Mouse (Mus musculus) hindbrain, embryonic 14.5 days (tissue): ENCODE data around the gene Farsa. TPM values are rescaled to one million over a fixed set of nuclear protein-coding genes. Genes with fewer than 3 reads are reported as not detected.

Source experiments
- ATAC-seq: fragments of 200-750 bp; cut with Nextera tagmentation; 2 replicates; pipeline ENCODE4 v1.8.0; 2017; ENCODE audit warnings: moderate number of reproducible peaks, mild to moderate bottlenecking, moderate TSS enrichment, moderate library complexity; ENCODE audit not compliant: low FRiP score
- DNase-seq: peaks from one replicate; pipeline ENCODE4 v3.0.0-alpha.2; 2015; ENCODE audit warnings: low spot score
- H3K27ac ChIP-seq: fragments of 300-500 bp; sonication (generic); 2 replicates; pipeline ENCODE4 v1.5.1; 2014; ENCODE audit warnings: mild to moderate bottlenecking, moderate library complexity
- H3K27me3 ChIP-seq: fragments of 300-500 bp; sonication (generic); 2 replicates; pipeline ENCODE4 v1.6.1; 2014; ENCODE audit warnings: mild to moderate bottlenecking, low read length, mixed read lengths; ENCODE audit not compliant: control insufficient read depth, insufficient read depth
- H3K36me3 ChIP-seq: fragments of 300-500 bp; sonication (generic); replicated peaks from 2 replicates; pipeline ENCODE4 v1.6.1; 2014; ENCODE audit not compliant: control insufficient read depth, insufficient read depth
- H3K4me1 ChIP-seq: fragments of 300-500 bp; sonication (generic); replicated peaks from 2 replicates; pipeline ENCODE4 v1.6.1; 2014; ENCODE audit warnings: antibody characterized with exemption, low read length, mixed read lengths; ENCODE audit not compliant: control insufficient read depth, insufficient read depth
- H3K4me2 ChIP-seq: fragments of 300-500 bp; sonication (generic); replicated peaks from 2 replicates; pipeline ENCODE4 v1.6.1; 2014; ENCODE audit warnings: mild to moderate bottlenecking, moderate library complexity
- H3K4me3 ChIP-seq: fragments of 300-500 bp; sonication (generic); replicated peaks from 2 replicates; pipeline ENCODE4 v1.5.1; 2014; ENCODE audit warnings: mild to moderate bottlenecking, low read length
- H3K9ac ChIP-seq: fragments of 300-500 bp; sonication (generic); 2 replicates; pipeline ENCODE4 v1.6.1; 2014
- H3K9me3 ChIP-seq: fragments of 300-500 bp; sonication (generic); 2 replicates; pipeline ENCODE4 v1.6.1; 2016; ENCODE audit warnings: low read length; ENCODE audit not compliant: control insufficient read depth
- WGBS: fragments of 180-500 bp; shearing (Covaris S2); extraction: QIAGEN DNeasy Blood & Tissue Kit; methylation state at CpG from one replicate; pipeline ENCODE4 v1.1.7; 2014; 5-methylcytosine and 5-hydroxymethylcytosine counted together
- microRNA-seq: library from miRNA; unstranded; fragments of <30 nt; microRNA quantifications from one replicate; pipeline ENCODE4, GENCODE M21; 2016
- polyA plus RNA-seq: library from polyadenylated mRNA; unstranded; fragments of >200 nt; fragmentation: Nextera tagmentation; extraction: Ambion mirVana; gene quantifications from 2 replicates; pipeline ENCODE4 v1.2.1, GENCODE M21; 2014

Gene Farsa
- polyA plus RNA-seq, 1 experiment from 2014 or later = 87.8 TPM

- WGBS = 4% methylated on average over 55 of the region's 55 CpGs
- Histone ChIP-seq H3K9ac (peak overlapping the region; percentile 13; the same call in 1 of the 2 replicates), H3K36me3 (peaks cover 79% of the 10 kb centered on the region), H3K4me2 (peak overlapping the region; percentile 45), H3K27me3 (peaks cover 46% of the 10 kb centered on the region), H3K9me3 (no peaks in the 10 kb centered on the region), H3K4me1 (peaks cover 9% of the 10 kb centered on the region; the same call in 1 of the 2 replicates), H3K27ac (no peak overlapping the region), H3K4me3 (peak overlapping the region; percentile 21)
- DNase-seq (no peak), ATAC-seq (no peak)
These were observed 56.2 kb downstream of the Farsa start for GRCm38 (mm10) chr8:84912895-84913501.

- H3K9ac ChIP-seq = peak overlapping the region; percentile 13; the same call in 1 of the 2 replicates
- H3K4me3 ChIP-seq = peak overlapping the region; percentile 21
- peaks cover 46% of the 10 kb centered on the region for H3K27me3 ChIP-seq
- peaks cover 7% of the 10 kb centered on the region; the same call in 1 of the 2 replicates for H3K4me1 ChIP-seq
- WGBS = 16% methylated on average over 9 of the region's 9 CpGs
- no peak for DNase-seq
- H3K36me3 ChIP-seq = peaks cover 84% of the 10 kb centered on the region
- H3K9me3 ChIP-seq = no peaks in the 10 kb centered on the region
- no peak overlapping the region for H3K27ac ChIP-seq
- ATAC-seq = no peak
- H3K4me2 ChIP-seq = peak overlapping the region; percentile 45
These were observed 56.7 kb downstream of the Farsa start for GRCm38 (mm10) chr8:84913502-84913900.

- WGBS = 29% methylated on average over 4 of the region's 4 CpGs
- DNase-seq (no peak), ATAC-seq (no peak)
- Histone ChIP-seq H3K36me3 (peaks cover 89% of the 10 kb centered on the region), H3K9ac (no peak overlapping the region), H3K4me2 (no peak overlapping the region), H3K27me3 (peaks cover 46% of the 10 kb centered on the region), H3K27ac (no peak overlapping the region), H3K4me3 (no peak overlapping the region), H3K4me1 (0 out of 2 replicates have a peak, but pooled peaks cover 4% of the 10 kb centered on the region), H3K9me3 (no peaks in the 10 kb centered on the region)
These were observed 57.2 kb downstream of the Farsa start for GRCm38 (mm10) chr8:84913960-84914359.

- Histone ChIP-seq H3K4me1 (0 out of 2 replicates have a peak, but pooled peaks cover 4% of the 10 kb centered on the region), H3K4me3 (no peak overlapping the region), H3K27me3 (peaks cover 38% of the 10 kb centered on the region), H3K36me3 (peaks cover 99% of the 10 kb centered on the region), H3K9ac (no peak overlapping the region), H3K27ac (no peak overlapping the region), H3K9me3 (no peaks in the 10 kb centered on the region), H3K4me2 (no peak overlapping the region)
- ATAC-seq = no peak
- WGBS = 93% methylated on average over 8 of the region's 8 CpGs
- no peak for DNase-seq
These were observed 58.5 kb downstream of the Farsa start for GRCm38 (mm10) chr8:84915269-84915668.

- Histone ChIP-seq H3K27me3 (peaks cover 29% of the 10 kb centered on the region), H3K36me3 (peaks cover 99% of the 10 kb centered on the region), H3K4me1 (0 out of 2 replicates have a peak, but pooled peaks cover 4% of the 10 kb centered on the region), H3K4me2 (no peak overlapping the region), H3K9me3 (no peaks in the 10 kb centered on the region), H3K27ac (no peak overlapping the region), H3K4me3 (no peak overlapping the region), H3K9ac (no peak overlapping the region)
- no peak for ATAC-seq
- 27% methylated on average over 20 of the region's 20 CpGs for WGBS
- DNase-seq = no peak
These were observed 61.0 kb downstream of the Farsa start for GRCm38 (mm10) chr8:84917781-84918180.

GRCm38 (mm10) chr8:84918646-84919045 lies 61.9 kb downstream of the Farsa start:
- 89% methylated on average over 15 of the region's 15 CpGs for WGBS
- Histone ChIP-seq H3K4me1 (no peaks in the 10 kb centered on the region), H3K4me3 (no peak overlapping the region), H3K4me2 (no peak overlapping the region), H3K36me3 (peaks cover 97% of the 10 kb centered on the region), H3K9me3 (no peaks in the 10 kb centered on the region), H3K27me3 (peaks cover 29% of the 10 kb centered on the region), H3K9ac (no peak overlapping the region), H3K27ac (no peak overlapping the region)
- ATAC-seq (no peak), DNase-seq (no peak)

Small RNAs within 50 kb of the gene (microRNA-seq; reads per million reads assigned to microRNA genes)
- gene Mir7069 = 2.6 reads per million, percentile 9 among the genes with 10 or more reads in this experiment

Other genes starting within 250 kb of the Farsa start
- 17.4 and 20.1 TPM in 2 replicates for gene Ier2, start 194.1 kb upstream of the Farsa start, polyA plus RNA-seq
- 55.2 and 62.1 TPM in 2 replicates for gene Trmt1, start 170.7 kb upstream of the Farsa start, polyA plus RNA-seq
- 17.8 and 18.1 TPM in 2 replicates for gene Nacc1, start 169.1 kb upstream of the Farsa start, polyA plus RNA-seq
- gene Lyl1, start 155.5 kb upstream of the Farsa start, polyA plus RNA-seq = 3.8 and 5.1 TPM in 2 replicates
- 0.55 and 0.71 TPM in 2 replicates for gene G430095P16Rik, start 134.0 kb upstream of the Farsa start, polyA plus RNA-seq
- 78.8 and 82.4 TPM in 2 replicates for gene Nfix, start 56.6 kb upstream of the Farsa start, polyA plus RNA-seq
- gene Dand5, start 34.2 kb upstream of the Farsa start, polyA plus RNA-seq = 13.5 and 14.6 TPM in 2 replicates
- gene Gadd45gip1, start 25.5 kb upstream of the Farsa start, polyA plus RNA-seq = 35.0 and 37.4 TPM in 2 replicates
- 75.7 and 81.1 TPM in 2 replicates for gene Rad23a, start 16.3 kb upstream of the Farsa start, polyA plus RNA-seq
- 574 and 709 TPM in 2 replicates for gene Calr, start 10.1 kb upstream of the Farsa start, polyA plus RNA-seq
- 27.7 and 32.5 TPM in 2 replicates for gene Syce2, start 15.1 kb downstream of the Farsa start, polyA plus RNA-seq
- 25.6 and 29.8 TPM in 2 replicates for gene Gcdh, start 36.9 kb downstream of the Farsa start, polyA plus RNA-seq
- gene Klf1, start 44.9 kb downstream of the Farsa start, polyA plus RNA-seq = 0.70 and 0.91 TPM in 2 replicates
- 3.3 and 6.0 TPM in 2 replicates for gene Dnase2a, start 51.6 kb downstream of the Farsa start, polyA plus RNA-seq
- 69.7 and 76.5 TPM in 2 replicates for gene Mast1, start 80.4 kb downstream of the Farsa start, polyA plus RNA-seq
- gene Rtbdn, start 90.0 kb downstream of the Farsa start, polyA plus RNA-seq = 1.1 and 1.8 TPM in 2 replicates
- not detected in 2 replicates for gene Gm49661, start 112.4 kb downstream of the Farsa start, polyA plus RNA-seq
- gene Prdx2, start 112.6 kb downstream of the Farsa start, polyA plus RNA-seq = 1,143 and 1,221 TPM in 2 replicates
- 47.8 and 48.4 TPM in 2 replicates for gene Rnaseh2a, start 112.8 kb downstream of the Farsa start, polyA plus RNA-seq
- gene Junb, start 121.7 kb downstream of the Farsa start, polyA plus RNA-seq = 6.0 and 6.2 TPM in 2 replicates
- gene Hook2, start 133.6 kb downstream of the Farsa start, polyA plus RNA-seq = 24.6 and 27.3 TPM in 2 replicates
- gene Best2, start 157.5 kb downstream of the Farsa start, polyA plus RNA-seq = not detected in 2 replicates
- 121 and 137 TPM in 2 replicates for gene Asna1, start 168.3 kb downstream of the Farsa start, polyA plus RNA-seq
- 162 and 165 TPM in 2 replicates for gene Trir, start 169.8 kb downstream of the Farsa start, polyA plus RNA-seq
- gene Tnpo2, start 179.9 kb downstream of the Farsa start, polyA plus RNA-seq = 42.4 and 46.4 TPM in 2 replicates
- gene Fbxw9, start 203.1 kb downstream of the Farsa start, polyA plus RNA-seq = 63.0 and 68.9 TPM in 2 replicates
- gene Gm5741, start 211.0 kb downstream of the Farsa start, polyA plus RNA-seq = 1.4 TPM in 1 of 2 replicates, not detected in the other
- 105 and 113 TPM in 2 replicates for gene Dhps, start 214.8 kb downstream of the Farsa start, polyA plus RNA-seq
- 119 and 136 TPM in 2 replicates for gene Wdr83os, start 223.8 kb downstream of the Farsa start, polyA plus RNA-seq
- gene Wdr83, start 224.3 kb downstream of the Farsa start, polyA plus RNA-seq = 41.2 and 43.9 TPM in 2 replicates
- gene Man2b1, start 226.3 kb downstream of the Farsa start, polyA plus RNA-seq = 17.3 and 20.1 TPM in 2 replicates